In the genomic region with DNA sequence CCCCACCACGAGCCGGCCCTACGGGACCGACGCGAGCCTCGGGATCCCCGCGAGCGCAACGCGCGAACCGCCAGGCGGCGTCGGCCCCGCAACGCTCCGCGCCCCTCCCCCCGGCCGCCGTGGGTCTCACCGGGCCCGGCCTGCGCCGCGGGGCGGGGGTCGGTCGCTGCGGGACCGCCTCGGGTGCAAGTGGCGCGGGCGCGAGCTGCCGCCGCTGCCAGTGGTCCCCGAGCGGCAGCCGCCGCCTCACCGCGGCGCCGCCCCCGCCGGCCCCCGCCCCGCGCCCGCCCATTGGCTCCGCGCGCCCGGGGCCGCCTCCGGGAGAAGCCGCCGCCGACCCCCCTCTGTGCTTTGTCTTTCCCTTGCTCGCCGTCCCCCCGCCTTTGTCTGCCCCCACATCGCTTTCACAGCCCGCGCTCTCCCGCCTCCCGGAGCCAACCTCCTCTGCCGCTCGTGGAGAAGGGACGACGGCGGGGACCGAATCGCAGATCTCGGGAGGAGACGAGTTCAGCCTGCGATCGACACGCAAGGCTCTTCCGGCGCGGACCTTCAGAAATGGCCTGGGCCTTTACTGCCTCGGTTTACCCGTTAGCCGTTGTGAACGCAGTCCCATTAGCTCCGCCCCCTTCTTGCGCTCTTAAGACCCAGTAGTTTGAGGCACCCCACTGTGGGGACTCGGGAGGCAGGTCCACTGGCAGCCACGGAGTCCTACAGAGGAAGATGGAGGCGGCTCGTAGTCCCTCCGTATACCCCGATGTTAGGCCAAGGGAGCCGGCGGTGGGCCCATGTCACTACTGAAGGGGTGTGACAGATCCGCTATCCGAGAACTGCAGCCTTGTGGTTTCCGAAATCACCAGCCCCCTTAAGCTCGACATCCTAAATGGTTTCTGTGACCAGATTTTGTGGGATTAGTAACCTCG, we compare ENCODE assay signal across 8 mouse cellular contexts. TPM values are rescaled to one million over a fixed set of nuclear protein-coding genes. Genes with fewer than 3 reads are reported as not detected.
DNase-seq lines count a peak whose midpoint lies in the region; ATAC-seq and TF ChIP-seq lines count a peak whose summit lies in the region.

No protein-coding gene starts in this region.

- TF ChIP-seq CTCF in MEL (IDR thresholded peaks at IDR 0.05 in 2 of 3, conservative IDR thresholded peaks at IDR 0.05 in 1 of 3; ENCODE audit: control insufficient read depth in 1 of 3, insufficient read depth in 1 of 3, low read depth in 2 of 3, low read length in 3 of 3, poor library complexity in 1 of 3, severe bottlenecking in 1 of 3), result peak in 1 of 3 experiments; percentile 35; a peak in 1 of 6 replicates

- H3K27me3 ChIP-seq in MEL (ENCODE audit: control insufficient read depth in 1 of 2, insufficient read depth in 2 of 2, low read length in 2 of 2), result no peaks in the 10 kb centered on the region
- H3K27me3 ChIP-seq in hindbrain, embryonic 10.5 days (ENCODE audit: insufficient read depth, poor library complexity, severe bottlenecking), result no peaks in the 10 kb centered on the region
- no peaks in the 10 kb centered on the region for H3K27me3 ChIP-seq in lung, embryonic 16.5 days (ENCODE audit: control insufficient read depth, insufficient read depth, low read depth, low read length)

- H3K9ac ChIP-seq in MEL (ENCODE audit: control insufficient read depth, low read depth, low read length, poor library complexity, severe bottlenecking), result peak overlapping the region; percentile 92
- H3K9ac ChIP-seq in lung, embryonic 16.5 days (ENCODE audit: low read length), result peak overlapping the region; percentile 95

- peak overlapping the region; percentile 85 for H3K27ac ChIP-seq in MEL (ENCODE audit: control insufficient read depth, low read depth, low read length)
- peak overlapping the region; percentile 99 for H3K27ac ChIP-seq in hindbrain, embryonic 10.5 days
- peak overlapping the region; percentile 95 for H3K27ac ChIP-seq in lung, embryonic 16.5 days (ENCODE audit: low read length)

- peak overlapping the region; percentile 85 to 97 for H3K4me3 ChIP-seq in MEL (ENCODE audit: control insufficient read depth in 1 of 2, insufficient read depth in 1 of 2, low read depth in 2 of 2, low read length in 2 of 2)
- peak overlapping the region; percentile 89 for H3K4me3 ChIP-seq in hindbrain, embryonic 10.5 days
- H3K4me3 ChIP-seq in lung, embryonic 16.5 days (ENCODE audit: low read length), result peak overlapping the region; percentile 86

- WGBS in hindbrain, embryonic 10.5 days, result under 1% methylated on average over 101 of the region's 106 CpGs
- under 1% methylated on average over 62 of the region's 106 CpGs for WGBS in lung, embryonic 16.5 days

- peak in 1 of 2 experiments; percentile 17; a peak in 1 of 4 replicates for TF ChIP-seq EP300 in MEL (IDR thresholded peaks at IDR 0.05; ENCODE audit: low read depth in 1 of 2, low read length in 2 of 2)

- DNase-seq in MEL (ENCODE audit: low read depth, low spot score), result peak; percentile 87
- DNase-seq in cerebellum, adult 11-12 months, result peak; percentile 88
- peak; percentile 79 for DNase-seq in forelimb bud, embryonic 11.5 days (ENCODE audit: low read depth, low spot score)
- DNase-seq in hindbrain, embryonic 10.5 days (ENCODE audit: low spot score), result peak; percentile 85
- DNase-seq in layer of hippocampus, adult 9-10 months (ENCODE audit: low spot score), result peak; percentile 46
- peak; percentile 74 for DNase-seq in ovary, adult 18-20 months (ENCODE audit: low spot score)
- peak; percentile 87 for DNase-seq in thymus, postnatal 0 days (ENCODE audit: low spot score)

- peaks cover 0 to 20% of the 10 kb centered on the region in 2 experiments; a peak in 2 of 4 replicates for H3K4me1 ChIP-seq in MEL (ENCODE audit: control insufficient read depth in 1 of 2, insufficient read depth in 2 of 2, low read length in 2 of 2)
- peaks cover 58% of the 10 kb centered on the region for H3K4me1 ChIP-seq in hindbrain, embryonic 10.5 days (replicated peaks)
- peaks cover 22% of the 10 kb centered on the region for H3K4me1 ChIP-seq in lung, embryonic 16.5 days (replicated peaks; ENCODE audit: control insufficient read depth, insufficient read depth, low read length)

- TF ChIP-seq RAD21 in MEL (IDR thresholded peaks at IDR 0.05; ENCODE audit: low read depth, low read length), result no peak

- no peaks in the 10 kb centered on the region for H3K9me3 ChIP-seq in MEL (replicated peaks; ENCODE audit: insufficient read depth, low read length)
- H3K9me3 ChIP-seq in hindbrain, embryonic 10.5 days, result no peaks in the 10 kb centered on the region
- no peaks in the 10 kb centered on the region for H3K9me3 ChIP-seq in lung, embryonic 16.5 days (ENCODE audit: control insufficient read depth, low read length)

- H3K4me2 ChIP-seq in lung, embryonic 16.5 days (ENCODE audit: low read depth, low read length), result peak overlapping the region; percentile 93

- H3K79me2 ChIP-seq in MEL (ENCODE audit: control insufficient read depth, insufficient read depth, low read length, poor library complexity), result peaks cover 13% of the 10 kb centered on the region

- peak; percentile 80 for ATAC-seq in lung, embryonic 16.5 days (ENCODE audit: low read depth)

- TF ChIP-seq POLR2A in MEL (IDR thresholded peaks at IDR 0.05; ENCODE audit: control insufficient read depth in 1 of 2, insufficient read depth in 1 of 2, low read depth in 1 of 2, low read length in 2 of 2, poor library complexity in 1 of 2), result peak; percentile 72 to 90

- H3K36me3 ChIP-seq in MEL (ENCODE audit: control insufficient read depth in 1 of 2, insufficient read depth in 2 of 2, low read length in 2 of 2), result peaks cover 0 to 4% of the 10 kb centered on the region in 2 experiments; a peak in 1 of 4 replicates
- peaks cover 68% of the 10 kb centered on the region for H3K36me3 ChIP-seq in hindbrain, embryonic 10.5 days
- peaks cover 18% of the 10 kb centered on the region for H3K36me3 ChIP-seq in lung, embryonic 16.5 days (ENCODE audit: control insufficient read depth, insufficient read depth, low read length)

TF ChIP-seq in MEL, 35 proteins besides CTCF, POLR2A, EP300 and RAD21 (continues in another document):
- TF ChIP-seq MAX (IDR thresholded peaks at IDR 0.05; ENCODE audit: low read length) (peak; percentile 39; the same call in 1 of the 2 replicates), UBTF (IDR thresholded peaks at IDR 0.05; ENCODE audit: borderline replicate concordance, insufficient read depth, low read depth, low read length) (0 out of 2 replicates have a peak, but pooled peaks have one; percentile 49), CHD1 (IDR thresholded peaks at IDR 0.05; ENCODE audit: low read depth, low read length) (peak; percentile 81; the same call in 1 of the 2 replicates), MEF2A (IDR thresholded peaks at IDR 0.05; ENCODE audit: extremely low read depth, insufficient replicate concordance, low read depth, low read length, poor library complexity, severe bottlenecking) (no peak), MYC (IDR thresholded peaks at IDR 0.05; ENCODE audit: low read depth, low read length) (0 out of 2 replicates have a peak, but pooled peaks have one; percentile 42), TCF12 (IDR thresholded peaks at IDR 0.05; ENCODE audit: low read depth, low read length) (0 out of 2 replicates have a peak, but pooled peaks have one; percentile 1), JUND (IDR thresholded peaks at IDR 0.05; ENCODE audit: low read depth, low read length) (no peak), RCOR1 (IDR thresholded peaks at IDR 0.05; ENCODE audit: low read depth, low read length) (peak; percentile 90)

RNA-seq across cellular contexts. Expression of gene Gm10840, which starts 0.5 kb away (rescaled TPM):
- not detected in 2 replicates for total RNA-seq in MEL (2012; rRNA removed)
- not detected for polyA plus RNA-seq in MEL (2012; ENCODE audit: insufficient read depth in 1 of 2, insufficient read length in 2 of 2, low read depth in 1 of 2, low replicate concordance in 2 of 2, missing spikeins in 1 of 2)
- polyA plus RNA-seq in hindbrain, embryonic 10.5 days (2016; fragmentation: Nextera tagmentation; extraction: Ambion mirVana), result 0.67 TPM in 1 of 2 replicates, not detected in the other
- not detected in 2 replicates for polyA plus RNA-seq in lung, embryonic 16.5 days (2015; fragmentation: Nextera tagmentation; extraction: Ambion mirVana)
- 0.54 and 0.78 TPM in 2 replicates for polyA plus RNA-seq in thymus, postnatal 0 days (2015; fragmentation: Nextera tagmentation; extraction: Ambion mirVana)

RNA-seq across cellular contexts. Expression of gene Limd2, which starts 0.5 kb away (rescaled TPM):
- total RNA-seq in MEL (2012; rRNA removed), result 58.6 and 103 TPM in 2 replicates
- polyA plus RNA-seq in MEL (2012; ENCODE audit: insufficient read depth in 1 of 2, insufficient read length in 2 of 2, low read depth in 1 of 2, low replicate concordance in 2 of 2, missing spikeins in 1 of 2), result 100 to 1,000 TPM in 1 of 2 experiments, not detected in 1; 201 TPM
- polyA plus RNA-seq in hindbrain, embryonic 10.5 days (2016; fragmentation: Nextera tagmentation; extraction: Ambion mirVana), result 366 and 418 TPM in 2 replicates
- 218 and 247 TPM in 2 replicates for polyA plus RNA-seq in lung, embryonic 16.5 days (2015; fragmentation: Nextera tagmentation; extraction: Ambion mirVana)
- polyA plus RNA-seq in thymus, postnatal 0 days (2015; fragmentation: Nextera tagmentation; extraction: Ambion mirVana), result 968 and 1,023 TPM in 2 replicates

RNA-seq across cellular contexts. Expression of gene Strada, which starts 41.8 kb away (rescaled TPM):
- total RNA-seq in MEL (2012; rRNA removed), result 25.5 and 27.4 TPM in 2 replicates
- 10 to 100 TPM in 1 of 2 experiments, not detected in 1; 39.8 TPM for polyA plus RNA-seq in MEL (2012; ENCODE audit: insufficient read depth in 1 of 2, insufficient read length in 2 of 2, low read depth in 1 of 2, low replicate concordance in 2 of 2, missing spikeins in 1 of 2)
- polyA plus RNA-seq in hindbrain, embryonic 10.5 days (2016; fragmentation: Nextera tagmentation; extraction: Ambion mirVana), result 37.8 and 46.0 TPM in 2 replicates
- 22.7 and 24.2 TPM in 2 replicates for polyA plus RNA-seq in lung, embryonic 16.5 days (2015; fragmentation: Nextera tagmentation; extraction: Ambion mirVana)
- polyA plus RNA-seq in thymus, postnatal 0 days (2015; fragmentation: Nextera tagmentation; extraction: Ambion mirVana), result 18.9 and 21.6 TPM in 2 replicates

RNA-seq across cellular contexts. Expression of gene Ccdc47, which starts 56.0 kb away (rescaled TPM):
- total RNA-seq in MEL (2012; rRNA removed), result 51.6 and 51.8 TPM in 2 replicates
- polyA plus RNA-seq in MEL (2012; ENCODE audit: insufficient read depth in 1 of 2, insufficient read length in 2 of 2, low read depth in 1 of 2, low replicate concordance in 2 of 2, missing spikeins in 1 of 2), result 100 to 1,000 TPM in 1 of 2 experiments, 10 to 100 TPM in 1; 47.6 to 145 TPM
- 57.7 and 69.0 TPM in 2 replicates for polyA plus RNA-seq in hindbrain, embryonic 10.5 days (2016; fragmentation: Nextera tagmentation; extraction: Ambion mirVana)
- polyA plus RNA-seq in lung, embryonic 16.5 days (2015; fragmentation: Nextera tagmentation; extraction: Ambion mirVana), result 91.9 and 96.3 TPM in 2 replicates
- 57.0 and 63.1 TPM in 2 replicates for polyA plus RNA-seq in thymus, postnatal 0 days (2015; fragmentation: Nextera tagmentation; extraction: Ambion mirVana)

RNA-seq across cellular contexts. Expression of gene Ddx42, which starts 56.5 kb away (rescaled TPM):
- total RNA-seq in MEL (2012; rRNA removed), result 56.1 and 62.6 TPM in 2 replicates
- 10 to 100 TPM in 1 of 2 experiments, not detected in 1; 57.7 TPM for polyA plus RNA-seq in MEL (2012; ENCODE audit: insufficient read depth in 1 of 2, insufficient read length in 2 of 2, low read depth in 1 of 2, low replicate concordance in 2 of 2, missing spikeins in 1 of 2)
- polyA plus RNA-seq in hindbrain, embryonic 10.5 days (2016; fragmentation: Nextera tagmentation; extraction: Ambion mirVana), result 85.6 and 98.1 TPM in 2 replicates
- polyA plus RNA-seq in lung, embryonic 16.5 days (2015; fragmentation: Nextera tagmentation; extraction: Ambion mirVana), result 70.2 and 72.9 TPM in 2 replicates
- 58.3 and 67.8 TPM in 2 replicates for polyA plus RNA-seq in thymus, postnatal 0 days (2015; fragmentation: Nextera tagmentation; extraction: Ambion mirVana)

Comparison
In these comparisons a context has a peak if more than half of its experiments do, and no peak if none do; other contexts are left out.
1. Peak in every context shown above with its lines: DNase-seq, ATAC-seq, H3K4me3 ChIP-seq and H3K27ac ChIP-seq.